Mouse (Mus musculus) layer of hippocampus, adult 9-11 months (tissue): ENCODE results near the gene Gm49398.

Experiments used
- DNase-seq: peaks from one replicate; pipeline ENCODE4 v3.0.0; 2022

Gm49398 gene

DNA sequence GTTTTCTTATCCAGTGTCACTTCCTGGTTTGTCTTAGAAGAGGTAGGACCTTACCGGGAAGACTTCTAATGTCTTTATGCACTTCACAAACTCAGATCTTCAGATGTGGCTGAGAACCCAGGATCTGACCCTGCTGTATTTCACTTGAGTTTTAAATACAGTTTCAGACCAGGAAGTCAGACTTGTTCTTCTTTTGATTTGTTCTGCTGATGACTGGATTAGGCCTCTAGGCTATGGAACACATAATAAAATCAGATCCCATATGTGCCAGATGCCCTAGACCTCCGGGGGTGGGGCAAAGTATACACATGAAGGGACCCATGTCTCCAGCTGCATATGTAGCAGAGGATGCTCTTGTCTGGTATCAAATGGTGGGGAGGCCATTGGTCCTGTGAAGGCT, at the start of gene Gm49398:
TSS of gene Gm49398 (minus strand) at position 101 of the 400 bp plus-strand sequence.
- no peak for DNase-seq

DNA sequence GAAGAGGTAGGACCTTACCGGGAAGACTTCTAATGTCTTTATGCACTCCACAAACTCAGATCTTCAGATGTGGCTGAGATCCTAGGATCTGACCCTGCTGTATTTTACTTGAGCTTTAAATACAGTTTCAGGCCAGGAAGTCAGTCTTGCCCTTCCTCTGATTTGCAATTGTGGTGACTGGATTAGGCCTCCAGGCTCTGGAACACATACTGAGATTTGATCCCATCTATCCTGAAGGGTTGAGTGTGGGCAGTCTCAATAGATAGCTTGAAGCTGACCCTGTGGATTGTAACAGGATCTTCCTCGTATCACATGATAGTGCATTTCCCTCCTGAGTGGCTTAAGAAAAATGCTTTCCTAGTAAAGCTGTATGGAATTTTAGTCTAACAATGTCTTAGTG, 33.4 kb downstream of the Gm49398 start, which contains the start of gene Cts8:
TSS of gene Cts8 (minus strand) at position 101 of the 400 bp plus-strand sequence.
- no peak for DNase-seq

DNA sequence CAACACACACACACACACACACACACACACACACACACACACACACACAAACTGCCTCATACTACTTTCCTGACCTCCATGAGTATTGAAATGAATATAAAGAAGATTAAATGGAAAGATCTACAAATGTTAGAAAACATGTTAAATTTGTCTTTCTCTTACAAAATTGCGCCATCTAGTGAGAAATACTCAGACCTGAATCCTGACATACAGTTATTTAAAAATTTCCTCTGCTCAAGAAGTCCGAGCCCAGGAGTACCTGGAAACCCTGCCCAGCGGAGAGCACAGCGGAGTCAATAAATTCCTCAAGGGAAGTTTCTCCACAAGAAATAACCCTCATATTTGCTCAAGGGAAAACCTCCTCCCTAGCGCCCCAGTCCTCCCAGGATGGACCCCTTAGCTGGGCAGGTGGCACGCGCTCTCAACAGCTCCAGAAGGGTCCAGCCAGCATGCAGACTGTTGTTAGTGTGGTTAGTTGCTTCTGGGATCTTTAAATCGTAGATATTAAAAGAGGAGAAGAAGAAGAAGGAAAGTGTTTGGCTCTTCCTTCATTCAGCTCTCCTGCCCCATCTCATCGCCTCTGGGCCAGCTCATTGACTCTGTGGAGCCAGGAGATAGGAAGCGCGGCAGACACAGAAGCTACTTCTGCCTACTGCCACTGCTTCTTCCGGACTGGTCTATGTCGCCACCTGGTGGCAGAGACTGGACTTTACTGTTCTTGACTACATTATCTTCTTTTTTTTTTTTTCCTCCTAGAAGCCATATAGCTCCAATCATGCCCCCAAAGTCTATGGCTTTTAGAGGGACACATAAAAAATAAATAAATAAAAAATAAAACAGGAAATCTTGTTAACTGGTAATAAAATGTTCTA, 47.3 kb downstream of the Gm49398 start:
- DNase-seq, result peak; percentile 14

DNA sequence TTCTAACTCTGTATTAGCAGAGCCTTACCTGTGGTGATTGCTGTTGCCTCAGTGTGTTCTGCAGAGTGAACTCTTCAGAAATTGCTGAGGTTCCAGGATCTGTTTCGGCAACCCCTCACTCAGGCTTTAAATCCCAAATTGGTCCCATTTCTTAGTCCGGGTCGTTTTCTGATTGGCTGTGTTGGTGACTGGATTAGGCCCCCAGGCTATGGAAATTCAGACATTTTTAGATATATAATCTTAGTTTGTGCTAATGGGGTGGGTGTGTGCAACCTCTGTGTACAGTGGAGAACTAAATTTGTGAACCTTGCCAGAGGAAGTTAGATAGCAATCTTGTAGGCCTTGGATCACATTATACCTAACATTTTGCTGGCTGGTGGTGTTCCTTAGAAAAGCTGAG, 85.3 kb downstream of the Gm49398 start, which contains the start of gene Cts6:
TSS of gene Cts6 (minus strand) at position 101 of the 400 bp plus-strand sequence.
- DNase-seq, result no peak
